Mouse (Mus musculus): Measurements from ENCODE around the gene Hsd3b5.
"Not testable (repeated sequence)": the region's sequence is repeated elsewhere in the genome, so short reads cannot be mapped to it uniquely, and the experiment has no call there.

DNA sequence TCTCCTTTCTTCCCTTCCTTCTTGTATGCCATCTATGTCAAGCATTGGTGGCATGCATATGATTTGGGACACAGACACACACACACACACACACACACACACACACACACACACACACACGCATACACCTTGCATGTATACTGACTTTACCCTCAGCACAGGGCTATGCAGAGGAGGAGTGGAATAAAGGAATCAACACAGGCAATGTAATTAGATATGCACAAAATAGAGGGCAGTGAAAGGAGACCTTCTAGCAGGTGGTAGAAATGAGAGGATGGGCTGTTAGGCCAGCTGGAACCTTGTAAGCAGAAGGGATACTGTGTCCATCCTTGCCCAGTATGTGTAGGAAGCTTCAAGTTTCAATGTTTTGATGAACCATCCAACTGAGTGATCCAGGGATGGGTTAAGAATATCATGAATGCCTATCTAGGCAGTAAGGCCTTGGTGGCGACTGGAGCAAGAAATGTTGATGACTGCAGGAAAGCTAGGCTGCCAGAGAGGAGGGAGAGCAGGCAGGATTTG is 15.6 kb downstream of the Hsd3b5 start:
- TF ChIP-seq CHD2 (IDR thresholded peaks at IDR 0.05; ENCODE audit: low read depth, low read length); MAFK (IDR thresholded peaks at IDR 0.05; ENCODE audit: insufficient read depth, low read depth, low read length); ZC3H11A (IDR thresholded peaks at IDR 0.05; ENCODE audit: borderline replicate concordance, low read depth, low read length): not testable (repeated sequence)
